Mouse (Mus musculus) megakaryocyte, embryonic 14.5 days (primary cell): Measurements from ENCODE around the gene Gpr107. TPM values are rescaled to one million over a fixed set of nuclear protein-coding genes. Genes with fewer than 3 reads are reported as not detected.

Experiments
- H3K27me3 ChIP-seq: replicated peaks from 2 replicates; pipeline ENCODE3; 2012; ENCODE audit warnings: inconsistent platforms
- H3K36me3 ChIP-seq: replicated peaks from 2 replicates; pipeline ENCODE3; 2012; ENCODE audit warnings: low read length, inconsistent platforms, mixed read lengths
- H3K4me1 ChIP-seq: 2 replicates; pipeline ENCODE4 v1.6.1; 2012; ENCODE audit warnings: inconsistent platforms
- H3K4me3 ChIP-seq: replicated peaks from 2 replicates; pipeline ENCODE3; 2012; ENCODE audit warnings: moderate library complexity, mild to moderate bottlenecking, inconsistent platforms
- H3K9me3 ChIP-seq: 2 replicates; pipeline ENCODE4 v1.6.1; 2012; ENCODE audit warnings: inconsistent platforms
- FLI1 ChIP-seq: IDR thresholded peaks from 2 replicates; pipeline ENCODE4 v1.6.1; 2012; ENCODE audit warnings: low read length, inconsistent platforms, mixed read lengths
- GATA1 ChIP-seq: IDR thresholded peaks from 3 replicates; pipeline ENCODE4 v1.6.1; 2012; ENCODE audit warnings: mixed read lengths, low read length, inconsistent platforms, borderline replicate concordance
- polyA plus RNA-seq: library from polyadenylated mRNA; stranded (reverse); fragments of >175 nt; gene quantifications from 2 replicates; pipeline ENCODE4 v1.2.3, GENCODE M21; 2012; ENCODE audit warnings: low replicate concordance; ENCODE audit not compliant: insufficient read depth

Gpr107 gene
- polyA plus RNA-seq, 1 experiment = 11.9 TPM

DNA sequence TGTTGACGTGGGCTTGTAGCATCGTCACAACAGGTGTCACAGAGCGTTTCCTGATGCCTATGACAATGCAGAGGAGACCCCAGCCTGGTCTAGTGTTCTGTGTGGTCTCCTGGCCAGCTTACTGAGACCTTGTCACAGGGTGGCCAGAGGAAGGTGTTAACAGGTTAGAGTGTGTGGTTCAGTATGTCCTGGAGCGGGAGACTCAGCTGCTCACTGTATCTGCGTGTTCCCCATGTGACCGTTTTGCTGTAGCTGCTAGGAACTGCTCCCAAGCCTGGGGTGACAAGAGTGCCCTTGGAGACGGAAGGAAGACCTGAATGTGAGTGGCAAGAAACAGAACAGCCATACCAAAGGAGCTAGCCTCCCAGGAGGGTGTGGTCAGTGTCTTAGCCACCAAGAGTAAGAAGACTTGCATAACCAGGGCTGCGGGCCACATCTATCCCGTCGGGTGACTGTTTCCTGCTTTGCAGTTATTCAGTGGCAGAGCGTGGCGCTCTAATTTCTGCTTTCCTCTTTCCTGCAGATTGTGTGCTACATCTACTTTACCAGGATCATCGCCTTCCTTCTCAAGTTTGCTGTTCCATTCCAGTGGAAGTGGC lies 56.5 kb downstream of the Gpr107 start:
- no peaks in the 10 kb centered on the region for H3K9me3 ChIP-seq
- no peaks in the 10 kb centered on the region for H3K27me3 ChIP-seq
- H3K4me1 ChIP-seq = peaks cover 28% of the 10 kb centered on the region
- H3K36me3 ChIP-seq = peaks cover 94% of the 10 kb centered on the region
- TF ChIP-seq FLI1 (no peak), GATA1 (no peak)
- no peak overlapping the region for H3K4me3 ChIP-seq

DNA sequence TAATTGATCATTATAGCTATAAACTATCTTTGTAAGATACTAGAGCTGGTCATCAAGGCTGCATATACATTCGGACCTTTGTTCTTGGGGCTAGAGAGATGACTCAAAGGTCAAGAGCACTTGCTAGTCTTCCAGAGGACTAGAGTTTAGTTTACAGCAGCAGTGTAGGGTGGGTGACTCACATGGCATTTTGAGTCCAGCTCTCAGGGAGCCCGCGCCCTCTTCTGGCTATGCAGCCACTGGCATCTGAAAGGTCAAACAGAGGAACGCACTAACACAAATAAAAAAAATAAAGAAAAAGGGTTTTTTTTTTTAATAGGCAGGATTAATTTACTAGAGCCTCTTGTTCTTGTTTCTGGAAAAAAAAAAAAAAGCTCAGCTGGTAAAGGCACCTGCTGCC lies 57.4 kb downstream of the Gpr107 start:
- Histone ChIP-seq H3K9me3 (no peaks in the 10 kb centered on the region), H3K4me1 (peaks cover 27% of the 10 kb centered on the region), H3K27me3 (no peaks in the 10 kb centered on the region), H3K4me3 (no peak overlapping the region), H3K36me3 (peaks cover 100% of the 10 kb centered on the region)
- TF ChIP-seq GATA1 (no peak), FLI1 (no peak)

- no peaks in the 10 kb centered on the region for H3K9me3 ChIP-seq
- H3K36me3 ChIP-seq = peaks cover 100% of the 10 kb centered on the region
- TF ChIP-seq GATA1 (no peak), FLI1 (no peak)
Observed at GRCm38 (mm10) chr2:31210144-31210847, 58.2 kb downstream of the Gpr107 start.

DNA sequence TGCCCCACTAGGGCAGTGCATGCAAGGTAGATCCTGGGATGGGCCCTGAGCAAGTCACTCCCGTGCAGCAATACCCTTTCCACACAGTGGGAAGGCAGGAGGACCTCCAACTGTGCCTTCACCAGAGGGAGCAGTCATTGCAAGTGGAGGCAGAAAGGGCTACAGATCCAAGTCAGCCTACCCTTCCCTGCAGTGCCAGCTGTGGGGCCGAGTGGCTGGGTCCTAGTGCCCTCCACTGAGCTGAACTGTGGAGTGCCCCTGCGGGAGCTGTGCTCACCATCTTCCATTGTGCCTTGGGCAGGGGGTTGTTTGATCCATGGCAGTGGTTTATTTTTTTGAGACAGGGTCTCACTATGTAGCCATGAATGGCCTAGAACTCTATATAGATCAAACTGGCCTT lies 59.1 kb downstream of the Gpr107 start:
- Histone ChIP-seq H3K4me3 (no peak overlapping the region), H3K27me3 (no peaks in the 10 kb centered on the region), H3K9me3 (no peaks in the 10 kb centered on the region), H3K36me3 (peaks cover 100% of the 10 kb centered on the region), H3K4me1 (peaks cover 15% of the 10 kb centered on the region; the same call in 1 of the 2 replicates)
- TF ChIP-seq FLI1 (no peak), GATA1 (no peak)

More at GRCm38 (mm10) chr2:31210144-31210847, 58.2 kb downstream of the Gpr107 start:
- peaks cover 19% of the 10 kb centered on the region for H3K4me1 ChIP-seq
- no peaks in the 10 kb centered on the region for H3K27me3 ChIP-seq
- no peak overlapping the region for H3K4me3 ChIP-seq

DNA sequence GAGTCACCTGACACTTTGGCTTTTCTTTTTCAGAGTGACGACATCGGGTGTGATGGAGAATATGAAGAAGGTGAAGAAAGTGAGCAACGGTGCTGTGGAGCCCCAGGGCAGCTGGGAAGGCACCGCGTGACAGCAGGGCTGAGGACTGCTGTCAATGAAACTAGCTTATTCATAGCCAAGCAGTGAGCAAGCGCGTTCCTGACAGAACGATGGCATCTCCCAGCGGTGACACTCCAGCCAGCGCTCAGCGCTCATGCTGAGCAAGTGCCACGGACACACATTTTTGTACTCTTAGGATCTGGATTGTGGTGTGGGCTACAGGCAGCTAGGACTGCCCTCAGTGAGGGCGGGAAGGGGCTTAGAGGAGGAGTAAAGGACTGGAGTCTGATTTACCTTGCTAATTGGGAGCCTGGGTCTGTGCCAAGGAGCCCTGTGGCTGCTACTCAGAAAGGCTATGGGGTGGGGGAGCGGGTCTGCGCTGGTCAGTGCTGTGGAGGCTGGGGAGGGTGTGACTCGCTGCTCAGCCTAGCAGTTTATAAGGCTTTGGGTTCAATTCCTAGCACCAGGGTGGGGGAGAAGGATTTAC lies 62.2 kb downstream of the Gpr107 start:
- H3K4me3 ChIP-seq = no peak overlapping the region
- TF ChIP-seq GATA1 = no peak
- TF ChIP-seq FLI1 = no peak
- H3K27me3 ChIP-seq = no peaks in the 10 kb centered on the region
- peaks cover 93% of the 10 kb centered on the region for H3K36me3 ChIP-seq
- H3K4me1 ChIP-seq = peaks cover 16% of the 10 kb centered on the region; the same call in 1 of the 2 replicates
- H3K9me3 ChIP-seq = no peaks in the 10 kb centered on the region

- no peak for TF ChIP-seq GATA1
- no peak for TF ChIP-seq FLI1
Observed at GRCm38 (mm10) chr2:31218611-31219010, 66.5 kb downstream of the Gpr107 start.

GRCm38 (mm10) chr2:31219470-31219869 lies 67.4 kb downstream of the Gpr107 start:
- peaks cover 41% of the 10 kb centered on the region for H3K36me3 ChIP-seq
- TF ChIP-seq FLI1 (no peak), GATA1 (no peak)
- H3K27me3 ChIP-seq = peaks cover 13% of the 10 kb centered on the region
- no peak overlapping the region for H3K4me3 ChIP-seq
- no peaks in the 10 kb centered on the region for H3K9me3 ChIP-seq
- peaks cover 26% of the 10 kb centered on the region for H3K4me1 ChIP-seq

More at GRCm38 (mm10) chr2:31218611-31219010, 66.5 kb downstream of the Gpr107 start:
- Histone ChIP-seq H3K9me3 (no peaks in the 10 kb centered on the region), H3K4me1 (peaks cover 26% of the 10 kb centered on the region), H3K36me3 (peaks cover 50% of the 10 kb centered on the region), H3K4me3 (no peak overlapping the region), H3K27me3 (peaks cover 13% of the 10 kb centered on the region)

DNA sequence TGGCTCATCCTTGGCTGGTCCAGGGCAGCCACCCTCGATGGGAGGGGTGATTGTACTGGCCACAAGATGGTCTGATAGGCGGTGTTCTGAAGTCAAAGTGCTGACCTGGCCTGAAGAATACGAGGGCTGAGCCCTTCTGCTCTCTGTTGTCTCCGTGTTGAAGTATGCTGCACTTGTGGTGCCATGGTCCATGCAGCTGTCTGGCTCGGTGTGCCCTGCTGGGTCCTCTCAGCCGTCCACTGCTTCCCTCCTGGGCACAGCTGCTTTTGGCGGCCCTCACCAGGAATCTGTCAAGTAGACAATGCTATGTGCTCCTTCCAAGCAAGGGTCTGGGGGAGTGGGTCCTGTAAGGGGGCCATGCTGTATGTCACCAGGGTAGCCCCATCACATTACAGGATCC lies 68.7 kb downstream of the Gpr107 start:
- Histone ChIP-seq H3K36me3 (peaks cover 27% of the 10 kb centered on the region), H3K4me3 (peak overlapping the region; percentile 28), H3K4me1 (peaks cover 25% of the 10 kb centered on the region), H3K9me3 (no peaks in the 10 kb centered on the region), H3K27me3 (peaks cover 19% of the 10 kb centered on the region)
- TF ChIP-seq GATA1 (no peak), FLI1 (no peak)

DNA sequence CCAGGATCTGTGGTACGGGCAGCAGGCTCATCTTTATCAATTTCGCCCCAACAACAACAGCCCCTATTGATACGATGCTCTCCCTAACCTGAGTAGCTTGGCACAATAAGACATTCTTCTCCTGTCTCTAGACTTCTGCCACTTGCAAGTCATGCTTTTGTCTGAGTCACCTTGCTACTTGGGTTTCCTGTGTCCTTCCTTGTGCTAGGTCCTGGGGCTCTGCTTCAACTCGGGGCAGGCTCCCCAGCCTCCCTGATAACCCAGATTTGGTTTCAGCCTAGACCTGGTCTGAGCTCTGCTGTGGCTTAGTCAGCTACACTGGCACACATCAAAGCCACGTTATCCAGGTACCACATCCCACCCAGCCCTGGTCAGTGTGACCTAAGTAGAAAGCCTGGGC lies 69.5 kb downstream of the Gpr107 start:
- no peak for TF ChIP-seq FLI1
- Histone ChIP-seq H3K4me3 (no peak overlapping the region), H3K9me3 (0 out of 2 replicates have a peak, but pooled peaks cover 4% of the 10 kb centered on the region), H3K4me1 (peaks cover 20% of the 10 kb centered on the region), H3K36me3 (peaks cover 21% of the 10 kb centered on the region), H3K27me3 (peaks cover 19% of the 10 kb centered on the region)

DNA sequence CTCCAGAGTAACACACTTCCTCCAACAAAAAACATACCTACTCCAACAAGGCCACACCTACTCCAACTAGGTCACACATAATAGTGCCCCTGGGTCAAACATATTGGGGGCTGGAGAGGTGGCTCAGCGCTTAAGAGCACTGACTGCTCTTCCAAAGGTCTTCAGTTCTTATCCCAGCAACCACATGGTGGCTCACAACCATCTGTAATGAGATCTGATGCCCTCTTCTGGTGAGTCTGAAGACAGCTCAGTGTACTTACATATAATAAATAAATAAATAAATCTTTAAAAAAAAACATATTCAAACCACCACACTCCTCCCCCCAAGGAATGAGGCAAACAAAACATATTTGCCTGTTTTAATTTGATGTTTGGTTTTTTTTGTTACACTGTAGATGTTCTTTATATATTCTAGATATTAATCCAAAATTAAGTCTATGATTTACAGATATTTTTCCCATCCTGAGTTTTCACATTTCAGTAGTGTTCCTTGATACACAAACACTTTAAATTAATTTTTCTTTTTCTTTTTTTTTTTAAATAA lies 76.7 kb downstream of the Gpr107 start:
- H3K36me3 ChIP-seq = no peaks in the 10 kb centered on the region
- H3K27me3 ChIP-seq = peaks cover 13% of the 10 kb centered on the region
- no peak overlapping the region for H3K4me3 ChIP-seq
- peaks cover 17% of the 10 kb centered on the region for H3K9me3 ChIP-seq
- no peak for TF ChIP-seq FLI1
- no peak for TF ChIP-seq GATA1
- no peaks in the 10 kb centered on the region for H3K4me1 ChIP-seq
